In the genomic region with DNA sequence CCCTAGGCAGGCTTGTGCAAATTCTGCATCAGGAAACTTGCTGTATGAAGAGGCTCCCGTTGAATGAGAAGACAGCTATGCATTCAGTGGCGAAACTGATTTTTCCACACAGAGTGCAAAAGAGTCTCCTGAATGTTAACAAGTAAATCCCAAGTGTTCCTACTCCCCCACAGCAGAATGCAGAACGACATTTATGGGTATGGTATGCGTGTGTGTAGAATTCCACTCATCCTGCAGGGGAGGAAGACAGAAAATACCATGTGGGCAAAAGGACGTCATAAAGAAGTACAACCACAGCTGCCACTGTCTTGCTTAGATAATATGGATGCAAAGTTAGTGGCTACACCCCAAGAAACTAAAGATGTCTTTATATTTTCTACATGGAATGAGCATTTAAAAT, we compare ENCODE assay signal across 21 mouse cellular contexts.
DNase-seq lines count a peak whose midpoint lies in the region; ATAC-seq and TF ChIP-seq lines count a peak whose summit lies in the region.
"Had no signal": no experiment of that assay in that cellular context is flagged by ENCODE, and none has a peak within 500 bp of the region (broad histone marks: within the 10 kb centered on the region; RNA-seq: fewer than 3 reads in every experiment).

No protein-coding gene starts in this region.

- H3K4me3 ChIP-seq in embryonic facial prominence, embryonic 14.5 days (ENCODE audit: low read depth, low read length) = no peak overlapping the region
- H3K4me3 ChIP-seq in embryonic facial prominence, embryonic 10.5 days = no peak overlapping the region
- H3K4me3 ChIP-seq in layer of hippocampus, adult 2 months = no peak overlapping the region
- no peak overlapping the region for H3K4me3 ChIP-seq in kidney, embryonic 14.5 days (ENCODE audit: low read length)
- H3K4me3 ChIP-seq: embryonic facial prominence, embryonic 15.5 days; heart, embryonic 15.5 days; left cerebral cortex, adult 2 months; lung, embryonic 15.5 days had no signal

- H3K36me3 ChIP-seq in embryonic facial prominence, embryonic 14.5 days (ENCODE audit: control insufficient read depth, insufficient read depth, low read length) = no peaks in the 10 kb centered on the region
- H3K36me3 ChIP-seq in embryonic facial prominence, embryonic 10.5 days (replicated peaks) = no peaks in the 10 kb centered on the region
- no peaks in the 10 kb centered on the region for H3K36me3 ChIP-seq in kidney, embryonic 14.5 days (ENCODE audit: control insufficient read depth, insufficient read depth, low read length)
- H3K36me3 ChIP-seq: embryonic facial prominence, embryonic 15.5 days; heart, embryonic 15.5 days; lung, embryonic 15.5 days had no signal

- no peak for ATAC-seq in embryonic facial prominence, embryonic 14.5 days (ENCODE audit: low read depth)
- no peak for ATAC-seq in kidney, embryonic 14.5 days (ENCODE audit: low FRiP score, low TSS enrichment)
- ATAC-seq: hindbrain, embryonic 16.5 days; intestine, postnatal 0 days had no signal

- 0 out of 2 replicates have a peak, but pooled peaks have one; percentile 2 for TF ChIP-seq CTCF in layer of hippocampus, adult 2 months (conservative IDR thresholded peaks at IDR 0.05)

- no peak overlapping the region for H3K4me2 ChIP-seq in embryonic facial prominence, embryonic 14.5 days (ENCODE audit: low read depth, low read length)
- no peak overlapping the region for H3K4me2 ChIP-seq in kidney, embryonic 14.5 days (replicated peaks; ENCODE audit: low read depth, low read length)
- H3K4me2 ChIP-seq: embryonic facial prominence, embryonic 15.5 days; heart, embryonic 15.5 days; lung, embryonic 15.5 days had no signal

- H3K27ac ChIP-seq in embryonic facial prominence, embryonic 14.5 days (replicated peaks; ENCODE audit: low read depth, low read length) = no peak overlapping the region
- H3K27ac ChIP-seq in embryonic facial prominence, embryonic 10.5 days (replicated peaks) = no peak overlapping the region
- no peak overlapping the region for H3K27ac ChIP-seq in layer of hippocampus, adult 2 months
- H3K27ac ChIP-seq in kidney, embryonic 14.5 days (ENCODE audit: low read depth, low read length) = no peak overlapping the region
- H3K27ac ChIP-seq: embryonic facial prominence, embryonic 15.5 days; heart, embryonic 15.5 days; left cerebral cortex, adult 2 months; liver, embryonic 14.5 days; lung, embryonic 15.5 days had no signal

- peak; percentile 29 for DNase-seq in embryonic facial prominence, embryonic 14.5 days (ENCODE audit: low spot score)
- no peak for DNase-seq in embryonic facial prominence, embryonic 10.5 days (ENCODE audit: low spot score)
- DNase-seq in layer of hippocampus, adult 2 months (ENCODE audit: low spot score in 2 of 2) = peak; percentile 21 to 63
- no peak for DNase-seq in layer of hippocampus, postnatal 10 days (ENCODE audit: low spot score in 2 of 2)
- peak; percentile 55 to 59 for DNase-seq in right cerebral cortex, adult 2 months (ENCODE audit: low spot score in 2 of 2)
- DNase-seq in right cerebral cortex, postnatal 14 days = no peak
- DNase-seq in ovary, adult 18-20 months (ENCODE audit: low spot score) = no peak
- DNase-seq: adrenal gland, adult 2 months; cerebellum, adult 9-10 months; gastrocnemius, postnatal 25 days; heart, postnatal 4 days; lung, postnatal 4 days; thymus, postnatal 25 days had no signal

- WGBS in embryonic facial prominence, embryonic 14.5 days = 43% methylated on average over 5 of the region's 5 CpGs
- WGBS in embryonic facial prominence, embryonic 10.5 days = 84% methylated on average over 5 of the region's 5 CpGs
- WGBS in kidney, embryonic 14.5 days = 46% methylated on average over 5 of the region's 5 CpGs

- H3K27me3 ChIP-seq in embryonic facial prominence, embryonic 14.5 days (replicated peaks; ENCODE audit: control insufficient read depth, insufficient read depth, low read length) = no peaks in the 10 kb centered on the region
- no peaks in the 10 kb centered on the region for H3K27me3 ChIP-seq in embryonic facial prominence, embryonic 10.5 days (replicated peaks; ENCODE audit: low read depth, poor library complexity, severe bottlenecking)
- no peaks in the 10 kb centered on the region for H3K27me3 ChIP-seq in kidney, embryonic 14.5 days (ENCODE audit: control insufficient read depth, insufficient read depth, low read length)
- H3K27me3 ChIP-seq: embryonic facial prominence, embryonic 15.5 days; heart, embryonic 15.5 days; lung, embryonic 15.5 days had no signal

- H3K4me1 ChIP-seq in embryonic facial prominence, embryonic 14.5 days (ENCODE audit: control insufficient read depth, insufficient read depth, low read length) = no peaks in the 10 kb centered on the region
- H3K4me1 ChIP-seq in embryonic facial prominence, embryonic 10.5 days = no peaks in the 10 kb centered on the region
- H3K4me1 ChIP-seq in kidney, embryonic 14.5 days (ENCODE audit: control insufficient read depth, insufficient read depth, low read length) = no peaks in the 10 kb centered on the region
- H3K4me1 ChIP-seq: heart, embryonic 15.5 days; lung, embryonic 15.5 days had no signal

- no peaks in the 10 kb centered on the region for H3K9me3 ChIP-seq in embryonic facial prominence, embryonic 14.5 days (ENCODE audit: control insufficient read depth, low read length)
- H3K9me3 ChIP-seq in embryonic facial prominence, embryonic 10.5 days = no peaks in the 10 kb centered on the region
- H3K9me3 ChIP-seq in kidney, embryonic 14.5 days (ENCODE audit: control insufficient read depth, low read length) = no peaks in the 10 kb centered on the region
- H3K9me3 ChIP-seq: embryonic facial prominence, embryonic 15.5 days; heart, embryonic 15.5 days; lung, embryonic 15.5 days had no signal

- no peak overlapping the region for H3K9ac ChIP-seq in embryonic facial prominence, embryonic 14.5 days (ENCODE audit: low read depth, low read length)
- no peak overlapping the region for H3K9ac ChIP-seq in kidney, embryonic 14.5 days (ENCODE audit: low read depth, low read length)
- H3K9ac ChIP-seq: embryonic facial prominence, embryonic 15.5 days; heart, embryonic 15.5 days; liver, embryonic 14.5 days; lung, embryonic 15.5 days had no signal

Comparison
In these comparisons a context has a peak if more than half of its experiments do, and no peak if none do; other contexts are left out.
1. DNase-seq: peak in embryonic facial prominence, embryonic 14.5 days (single experiment), layer of hippocampus, adult 2 months (2 of 2) and right cerebral cortex, adult 2 months (2 of 2); none in embryonic facial prominence, embryonic 10.5 days (single experiment), layer of hippocampus, postnatal 10 days (0 of 2), right cerebral cortex, postnatal 14 days (single experiment) and ovary, adult 18-20 months (single experiment).